Mouse (Mus musculus): ENCODE measurements around the gene Ermap.

DNA sequence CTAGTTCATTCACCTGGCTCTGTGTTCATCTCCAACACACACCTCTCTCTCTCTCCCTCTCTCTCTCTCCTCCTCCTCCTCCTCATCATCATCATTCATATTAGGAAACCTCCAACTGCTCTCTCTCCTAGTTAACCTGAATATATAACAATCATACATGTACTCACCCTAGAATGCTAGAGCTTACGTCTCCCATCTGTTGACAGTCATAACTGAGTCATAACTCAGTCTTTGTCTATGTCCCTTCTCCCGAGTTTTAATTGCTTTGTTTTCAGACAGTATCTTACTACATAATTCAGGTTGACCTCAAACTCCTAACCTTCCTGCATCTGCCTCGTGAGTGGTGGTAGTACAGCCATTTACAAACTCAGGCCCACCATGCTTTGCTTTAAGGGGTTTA lies 1.5 kb upstream of the Ermap start:
- TF ChIP-seq CTCF (conservative IDR thresholded peaks at IDR 0.05; ENCODE audit: insufficient read depth, insufficient read length, low read depth, low read length), result no peak
- no peak for TF ChIP-seq POLR2A (IDR thresholded peaks at IDR 0.05; ENCODE audit: low read depth, low read length)

Measured in kidney, adult 2 months (tissue).